7 mouse cellular contexts compared by ENCODE assay signal in genomic region chr9:116138595-116139134, GRCm38 (mm10). TPM values are rescaled to one million over a fixed set of nuclear protein-coding genes. Genes with fewer than 3 reads are reported as not detected.
DNase-seq lines count a peak whose midpoint lies in the region; ATAC-seq lines count a peak whose summit lies in the region.

No protein-coding gene starts in this region.

- peak; percentile 17 for ATAC-seq in CD4-positive, CD25-positive, alpha-beta regulatory T cell, adult 4 months
- peak; percentile 32; the same call in 1 of the 2 replicates for ATAC-seq in forebrain, embryonic 15.5 days (replicated peaks)
- peak; percentile 69; the same call in 1 of the 2 replicates for ATAC-seq in limb, embryonic 13.5 days (ENCODE audit: low FRiP score, low read depth)

- no peak overlapping the region for H3K9ac ChIP-seq in forebrain, embryonic 15.5 days (replicated peaks)
- no peak overlapping the region for H3K9ac ChIP-seq in limb, embryonic 13.5 days

- no peaks in the 10 kb centered on the region for H3K36me3 ChIP-seq in forebrain, embryonic 15.5 days
- peaks cover 13% of the 10 kb centered on the region; the same call in 1 of the 2 replicates for H3K36me3 ChIP-seq in limb, embryonic 13.5 days

- H3K27me3 ChIP-seq in forebrain, embryonic 15.5 days = no peaks in the 10 kb centered on the region
- H3K27me3 ChIP-seq in limb, embryonic 13.5 days = no peaks in the 10 kb centered on the region

- peak overlapping the region; percentile 41; the same call in 1 of the 2 replicates for H3K27ac ChIP-seq in forebrain, embryonic 15.5 days (replicated peaks)
- H3K27ac ChIP-seq in limb, embryonic 13.5 days = peak overlapping the region; percentile 76

- H3K4me2 ChIP-seq in forebrain, embryonic 15.5 days (replicated peaks) = no peak overlapping the region
- 0 out of 2 replicates have a peak overlapping the region, but pooled peaks have one; percentile 14 for H3K4me2 ChIP-seq in limb, embryonic 13.5 days (replicated peaks)

- WGBS in forebrain, embryonic 15.5 days = 45% methylated on average over 11 of the region's 11 CpGs
- WGBS in limb, embryonic 13.5 days = 17% methylated on average over 11 of the region's 11 CpGs

- no peak overlapping the region for H3K4me3 ChIP-seq in forebrain, embryonic 15.5 days
- no peak overlapping the region for H3K4me3 ChIP-seq in limb, embryonic 13.5 days

- H3K4me1 ChIP-seq in forebrain, embryonic 15.5 days = peaks cover 5% of the 10 kb centered on the region; the same call in 1 of the 2 replicates
- peaks cover 39% of the 10 kb centered on the region for H3K4me1 ChIP-seq in limb, embryonic 13.5 days

- DNase-seq in B cell, adult 2 months = peak; percentile 55 to 59
- peak; percentile 61 for DNase-seq in thymus, postnatal 14 days
- no peak for DNase-seq in cerebellum, adult 9-10 months
- no peak for DNase-seq in heart, adult 9 months (ENCODE audit: low spot score in 2 of 2)

- no peaks in the 10 kb centered on the region for H3K9me3 ChIP-seq in forebrain, embryonic 15.5 days
- H3K9me3 ChIP-seq in limb, embryonic 13.5 days = no peaks in the 10 kb centered on the region

RNA-seq across cellular contexts. Expression of gene Tgfbr2, which starts 36.5 kb away (rescaled TPM):
- 10 to 100 TPM; 24.3 to 26.3 TPM for polyA plus RNA-seq in CD4-positive, CD25-positive, alpha-beta regulatory T cell, adult 4 months (2017; shearing (Covaris generic))
- polyA plus RNA-seq in forebrain, embryonic 15.5 days (2015; fragmentation: Nextera tagmentation; extraction: Ambion mirVana) = 6.0 and 6.1 TPM in 2 replicates
- 39.5 and 43.1 TPM in 2 replicates for polyA plus RNA-seq in limb, embryonic 13.5 days (2015; fragmentation: Nextera tagmentation; extraction: Ambion mirVana)

Comparison
In these comparisons a context has a peak if more than half of its experiments do, and no peak if none do; other contexts are left out.
1. DNase-seq: peak in B cell, adult 2 months (2 of 2) and thymus, postnatal 14 days (single experiment); none in cerebellum, adult 9-10 months (single experiment) and heart, adult 9 months (0 of 2).
2. ATAC-seq: peak in every context shown above with its lines; median percentile 69 in limb, embryonic 13.5 days; 32 in forebrain, embryonic 15.5 days; 17 in CD4-positive, CD25-positive, alpha-beta regulatory T cell, adult 4 months.